Mouse (Mus musculus) heart, embryonic 16.5 days (tissue): ENCODE data around the gene Zic4. TPM values are rescaled to one million over a fixed set of nuclear protein-coding genes. Genes with fewer than 3 reads are reported as not detected.
A peak's percentile ranks its signal among the peaks of the same experiment; 100 is the strongest.

Experiments
- ATAC-seq: fragments of 200-750 bp; cut with Nextera tagmentation; replicated peaks from 2 replicates; pipeline ENCODE4 v1.8.0; 2017; ENCODE audit warnings: moderate number of reproducible peaks; ENCODE audit not compliant: insufficient read depth, low FRiP score; ENCODE audit errors: extremely low read depth
- H3K27ac ChIP-seq: fragments of 300-500 bp; sonication (generic); 2 replicates; pipeline ENCODE4 v1.5.1; 2014; ENCODE audit warnings: mild to moderate bottlenecking, low read length, control low read depth, moderate library complexity
- H3K27me3 ChIP-seq: fragments of 300-500 bp; sonication (generic); 2 replicates; pipeline ENCODE4 v1.6.1; 2014; ENCODE audit warnings: low read length, mixed read lengths; ENCODE audit not compliant: control insufficient read depth, insufficient read depth
- H3K36me3 ChIP-seq: fragments of 300-500 bp; sonication (generic); 2 replicates; pipeline ENCODE4 v1.6.1; 2014; ENCODE audit not compliant: control insufficient read depth, insufficient read depth
- H3K4me1 ChIP-seq: fragments of 300-500 bp; sonication (generic); 2 replicates; pipeline ENCODE4 v1.6.1; 2014; ENCODE audit warnings: low read length, mixed read lengths; ENCODE audit not compliant: control insufficient read depth, insufficient read depth
- H3K4me2 ChIP-seq: fragments of 300-500 bp; sonication (generic); 2 replicates; pipeline ENCODE4 v1.6.1; 2014; ENCODE audit warnings: low read depth, mild to moderate bottlenecking, control low read depth, low read length
- H3K4me3 ChIP-seq: fragments of 300-500 bp; sonication (generic); 2 replicates; pipeline ENCODE4 v1.5.1; 2014; ENCODE audit warnings: mild to moderate bottlenecking, control low read depth, low read length
- H3K9ac ChIP-seq: fragments of 300-500 bp; sonication (generic); 2 replicates; pipeline ENCODE4 v1.6.1; 2014; ENCODE audit warnings: low read length, control low read depth
- H3K9me3 ChIP-seq: fragments of 300-500 bp; sonication (generic); replicated peaks from 2 replicates; pipeline ENCODE4 v1.6.1; 2016; ENCODE audit warnings: low read length; ENCODE audit not compliant: control insufficient read depth
- WGBS: fragments of 180-500 bp; shearing (Covaris S2); extraction: QIAGEN DNeasy Blood & Tissue Kit; methylation state at CpG from one replicate; pipeline ENCODE4 v1.1.7; 2014; 5-methylcytosine and 5-hydroxymethylcytosine counted together
- polyA plus RNA-seq: library from polyadenylated mRNA; unstranded; fragments of >200 nt; fragmentation: Nextera tagmentation; extraction: Ambion mirVana; gene quantifications from 2 replicates; pipeline ENCODE4 v1.2.1, GENCODE M21; 2015

Gene Zic4
- polyA plus RNA-seq, 1 experiment from 2014 or later: not detected

DNA sequence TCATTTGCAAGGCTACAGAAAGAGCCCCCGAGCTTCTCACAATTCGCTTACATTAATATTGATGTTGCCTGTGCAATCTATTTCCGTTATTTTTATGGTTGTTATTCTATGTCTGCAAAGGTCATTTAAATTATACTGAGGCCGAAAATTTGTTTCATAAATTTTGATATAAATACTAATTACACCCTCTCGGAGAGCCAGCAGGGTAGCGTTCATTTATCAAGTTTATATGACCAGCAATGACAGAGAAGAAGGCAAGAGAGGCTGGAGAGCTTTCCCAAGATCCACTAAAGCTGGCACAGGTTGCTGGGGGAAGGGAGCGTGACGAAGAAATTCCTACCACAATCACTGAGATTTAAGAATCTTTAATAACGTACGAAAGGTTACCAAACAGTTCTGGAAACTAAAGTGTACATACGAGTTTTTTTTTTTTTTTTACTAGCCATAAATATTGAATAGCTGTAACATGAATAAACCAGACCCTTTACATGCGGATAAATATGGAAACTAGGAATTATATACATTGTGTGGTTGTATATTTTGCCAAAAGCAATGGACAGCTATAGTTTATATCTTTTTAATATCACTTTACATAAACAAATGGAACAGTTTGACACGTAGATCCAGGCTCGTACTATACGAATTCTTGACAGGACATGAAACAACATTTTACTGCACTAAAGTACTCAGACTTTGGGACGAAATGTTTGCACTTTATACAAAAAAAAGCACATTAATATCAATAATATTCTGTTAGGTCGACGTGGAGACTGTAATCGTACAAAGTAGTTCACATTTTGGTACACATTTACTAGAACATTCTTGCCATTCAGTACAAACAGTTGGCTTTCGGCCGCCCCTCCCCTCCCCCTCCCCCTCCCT is 1.8 kb upstream of the Zic4 start:
- WGBS: 7% methylated on average over 21 of the region's 21 CpGs
- H3K4me2 ChIP-seq: no peak overlapping the region

DNA sequence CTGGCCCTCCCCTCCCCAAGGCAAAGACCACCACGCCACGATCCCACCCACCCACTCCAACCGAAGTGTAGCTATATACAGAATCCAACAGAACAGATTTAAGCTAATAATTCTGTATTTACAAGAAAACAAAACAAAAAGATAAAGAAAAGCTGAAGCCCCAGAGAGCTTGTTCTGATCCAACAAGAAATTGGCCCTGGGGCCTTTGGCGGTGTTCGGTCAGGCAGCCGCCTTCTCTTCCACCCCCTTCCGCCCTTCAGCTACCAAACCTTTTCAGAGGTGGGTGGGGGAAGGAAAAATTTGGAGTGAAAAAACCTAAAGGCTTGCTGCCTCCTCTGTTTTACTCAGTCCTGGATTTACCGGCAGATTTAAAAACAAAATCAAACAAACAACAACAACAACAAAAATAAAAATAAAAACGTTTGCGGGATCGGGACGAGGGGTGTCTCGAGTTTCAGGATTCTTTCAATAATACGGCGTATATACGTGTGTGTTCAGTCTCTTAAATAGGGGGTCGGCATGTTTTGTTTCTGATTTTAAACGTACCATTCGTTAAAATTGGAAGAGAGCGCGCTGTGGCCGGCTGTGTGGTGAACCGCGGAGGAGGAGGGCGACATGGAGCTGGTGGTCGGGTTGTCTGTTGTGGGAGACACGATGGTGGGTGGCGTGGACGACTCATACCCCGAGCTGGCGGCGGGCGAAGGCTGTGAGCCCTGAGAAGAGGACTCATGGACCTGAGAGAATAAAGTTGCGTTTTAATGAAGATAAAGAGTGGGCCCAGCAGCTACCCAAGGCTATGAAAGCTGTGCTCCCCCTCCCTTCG is 969 bp upstream of the Zic4 start:
- 2% methylated on average over 35 of the region's 35 CpGs for WGBS
- Histone ChIP-seq H3K27ac (no peak overlapping the region), H3K36me3 (no peaks in the 10 kb centered on the region), H3K4me2 (peak overlapping the region; percentile 67), H3K9ac (no peak overlapping the region), H3K9me3 (no peaks in the 10 kb centered on the region; the same call in 1 of the 2 replicates), H3K4me1 (peaks cover 17% of the 10 kb centered on the region), H3K27me3 (peaks cover 80% of the 10 kb centered on the region), H3K4me3 (peak overlapping the region; percentile 57)
- ATAC-seq: no peak

More for the DNA sequence above, 1.8 kb upstream of the Zic4 start:
- no peak overlapping the region for H3K4me3 ChIP-seq
- H3K27me3 ChIP-seq: peaks cover 82% of the 10 kb centered on the region
- peaks cover 20% of the 10 kb centered on the region for H3K4me1 ChIP-seq
- ATAC-seq: no peak
- H3K9me3 ChIP-seq: no peaks in the 10 kb centered on the region; the same call in 1 of the 2 replicates
- H3K9ac ChIP-seq: no peak overlapping the region
- no peak overlapping the region for H3K27ac ChIP-seq
- H3K36me3 ChIP-seq: no peaks in the 10 kb centered on the region

DNA sequence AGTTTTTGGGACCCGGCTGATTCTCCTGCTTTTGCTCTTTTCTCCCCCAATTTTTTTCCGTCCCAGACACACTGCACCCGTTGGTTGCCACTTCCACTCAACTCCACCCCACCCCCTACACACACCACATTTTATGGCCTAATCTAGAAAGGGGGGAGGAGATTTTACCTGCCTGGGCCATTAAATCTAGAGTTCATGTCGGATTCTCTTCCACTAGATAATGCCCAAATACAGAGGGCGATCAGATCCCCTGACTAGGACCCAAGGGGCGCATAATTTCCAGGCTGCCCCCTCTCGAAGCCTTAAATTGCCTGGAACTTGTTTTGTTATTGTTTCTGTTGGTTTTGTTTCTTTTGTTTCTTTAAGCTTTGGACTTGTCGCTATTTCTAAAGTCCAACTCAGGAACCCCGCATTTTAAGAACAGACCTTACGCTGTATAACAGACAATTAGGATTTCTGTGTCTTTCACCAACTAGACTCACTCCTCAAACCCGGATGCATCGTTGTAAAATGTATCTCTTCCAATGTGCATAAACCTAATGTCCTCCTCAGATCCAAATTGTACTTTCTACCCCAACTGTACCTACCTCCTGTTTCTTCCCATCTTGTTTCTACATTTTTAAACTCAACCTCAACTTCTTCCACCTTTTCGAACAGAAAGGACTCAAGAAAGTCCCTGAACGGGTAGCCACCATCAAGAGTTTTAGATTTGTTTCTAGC is 958 bp downstream of the Zic4 start:
- Histone ChIP-seq H3K27ac (no peak overlapping the region), H3K9ac (no peak overlapping the region), H3K4me1 (peaks cover 17% of the 10 kb centered on the region), H3K4me3 (no peak overlapping the region), H3K27me3 (peaks cover 79% of the 10 kb centered on the region), H3K4me2 (no peak overlapping the region), H3K36me3 (no peaks in the 10 kb centered on the region), H3K9me3 (no peaks in the 10 kb centered on the region; the same call in 1 of the 2 replicates)
- WGBS: 4% methylated on average over 14 of the region's 14 CpGs
- ATAC-seq: no peak

DNA sequence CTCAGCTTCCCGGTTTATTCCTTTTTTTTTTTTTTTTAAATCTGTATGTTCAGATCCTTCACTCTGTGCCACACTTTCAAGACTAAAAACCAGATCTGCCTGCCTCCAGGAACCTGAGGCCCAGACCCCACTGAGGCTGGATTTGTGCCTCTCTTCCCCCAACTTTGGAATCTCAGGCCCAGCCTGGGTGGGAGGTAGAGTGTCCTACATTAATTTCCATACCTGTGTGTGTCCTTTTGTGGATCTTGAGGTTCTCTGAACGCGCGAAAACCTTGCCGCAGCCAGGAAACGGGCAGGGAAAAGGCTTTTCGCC is 1.6 kb downstream of the Zic4 start:
- H3K4me1 ChIP-seq: peaks cover 17% of the 10 kb centered on the region
- H3K4me2 ChIP-seq: no peak overlapping the region
- H3K4me3 ChIP-seq: no peak overlapping the region; the same call in 1 of the 2 replicates
- peaks cover 85% of the 10 kb centered on the region for H3K27me3 ChIP-seq
- ATAC-seq: no peak
- WGBS: 3% methylated on average over 7 of the region's 7 CpGs
- no peaks in the 10 kb centered on the region; the same call in 1 of the 2 replicates for H3K9me3 ChIP-seq
- no peak overlapping the region for H3K9ac ChIP-seq
- H3K27ac ChIP-seq: no peak overlapping the region
- H3K36me3 ChIP-seq: no peaks in the 10 kb centered on the region

GRCm38 (mm10) chr9:91364127-91364970 is 2.1 kb downstream of the Zic4 start:
- under 1% methylated on average over 77 of the region's 77 CpGs for WGBS
- H3K27ac ChIP-seq: no peak overlapping the region
- peaks cover 87% of the 10 kb centered on the region for H3K27me3 ChIP-seq
- peak overlapping the region; percentile 59 for H3K4me2 ChIP-seq
- H3K4me1 ChIP-seq: peaks cover 17% of the 10 kb centered on the region
- ATAC-seq: peak; percentile 14; the same call in 1 of the 2 replicates
- H3K36me3 ChIP-seq: no peaks in the 10 kb centered on the region
- H3K4me3 ChIP-seq: peak overlapping the region; percentile 52
- no peaks in the 10 kb centered on the region; the same call in 1 of the 2 replicates for H3K9me3 ChIP-seq
- H3K9ac ChIP-seq: no peak overlapping the region

DNA sequence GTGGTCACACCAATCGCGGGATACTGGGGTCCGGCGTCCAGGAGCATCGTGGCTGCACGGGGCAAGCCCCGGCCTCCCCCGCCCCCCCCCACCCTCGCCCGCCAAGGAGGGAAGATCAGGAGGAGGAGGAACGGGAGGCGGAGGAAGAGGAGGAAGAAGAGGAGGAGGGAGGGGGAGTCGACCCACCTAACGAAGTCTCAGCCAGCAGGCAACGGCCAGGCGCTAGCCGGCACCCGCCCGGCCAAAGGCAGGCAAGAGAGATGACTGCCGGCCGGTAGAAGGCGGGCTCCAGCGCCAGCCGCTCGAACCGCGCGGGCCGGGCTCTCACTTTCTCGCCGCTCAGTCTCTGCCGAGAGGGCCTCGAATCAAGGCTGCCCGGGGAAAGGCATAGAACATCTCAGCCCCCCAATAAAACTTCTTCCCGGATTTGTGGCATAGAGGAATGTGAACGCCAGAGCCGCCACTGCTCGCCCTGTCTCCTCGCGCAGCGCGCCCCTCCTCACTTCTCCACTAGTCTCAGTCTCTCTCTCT is 2.8 kb downstream of the Zic4 start:
- Histone ChIP-seq H3K4me2 (peak overlapping the region; percentile 59), H3K36me3 (no peaks in the 10 kb centered on the region), H3K4me3 (peak overlapping the region; percentile 52), H3K27me3 (peaks cover 89% of the 10 kb centered on the region), H3K4me1 (peaks cover 17% of the 10 kb centered on the region), H3K9me3 (peaks cover under 1% of the 10 kb centered on the region; the same call in 1 of the 2 replicates), H3K9ac (no peak overlapping the region), H3K27ac (no peak overlapping the region)
- no peak; the same call in 1 of the 2 replicates for ATAC-seq
- WGBS: under 1% methylated on average over 42 of the region's 42 CpGs

DNA sequence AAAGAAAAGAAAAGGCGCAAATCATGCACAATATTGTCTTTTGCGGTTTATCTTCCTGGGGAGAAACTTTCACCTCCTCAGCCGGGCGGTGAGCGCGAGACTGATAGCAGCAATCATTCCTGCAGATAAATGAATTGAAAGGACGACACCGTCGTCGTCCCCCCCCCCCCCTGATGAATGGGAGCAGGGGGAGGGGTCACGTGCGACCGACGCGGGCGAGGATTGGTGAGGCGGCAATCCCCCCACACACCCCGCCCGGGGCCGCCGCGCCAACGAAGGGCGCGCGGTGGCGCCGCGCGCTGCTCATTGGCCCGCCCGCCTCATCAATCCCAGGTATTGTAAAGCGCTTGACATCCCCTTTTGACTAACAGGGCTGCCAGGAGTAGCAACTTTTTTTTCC is 3.5 kb downstream of the Zic4 start, which contains the start of gene Zic1:
TSS of gene Zic1 (minus strand) at position 147 of the 400 bp plus-strand sequence.
- H3K27me3 ChIP-seq: peaks cover 92% of the 10 kb centered on the region
- no peaks in the 10 kb centered on the region for H3K36me3 ChIP-seq
- H3K9ac ChIP-seq: no peak within 1 kb of the TSS
- ATAC-seq: no peak
- peaks cover 3% of the 10 kb centered on the region; the same call in 1 of the 2 replicates for H3K9me3 ChIP-seq
- no peak within 1 kb of the TSS for H3K27ac ChIP-seq
- H3K4me2 ChIP-seq: peak within 1 kb of the TSS; percentile 59
- peaks cover 17% of the 10 kb centered on the region for H3K4me1 ChIP-seq
- WGBS: under 1% methylated on average over 25 of the region's 33 CpGs
- H3K4me3 ChIP-seq: peak within 1 kb of the TSS; percentile 52
